Mouse (Mus musculus) stomach, postnatal 0 days (tissue): ENCODE measurements around the gene Kel.

Experiments
- CTCF ChIP-seq: IDR thresholded peaks from 2 replicates; pipeline ENCODE4 v1.5.1; 2016; ENCODE audit warnings: antibody characterized with exemption, low read depth, mild to moderate bottlenecking, moderate library complexity
- EP300 ChIP-seq: optimal IDR thresholded peaks from 2 replicates; pipeline ENCODE3; 2016; ENCODE audit warnings: antibody characterized with exemption

- no peak for TF ChIP-seq CTCF
- TF ChIP-seq EP300: no peak
Observed at GRCm38 (mm10) chr6:41710281-41710680, 6.1 kb upstream of the Kel start.
